Mouse (Mus musculus) adrenal gland, postnatal 14 days (tissue): ENCODE measurements around the gene Hrh2. TPM values are rescaled to one million over a fixed set of nuclear protein-coding genes. Genes with fewer than 3 reads are reported as not detected.

Source experiments
- DNase-seq: peaks from one replicate; pipeline ENCODE4 v3.0.0; 2021; ENCODE audit warnings: mixed read lengths
- total RNA-seq: library from RNA; stranded (reverse); gene quantifications from 2 replicates; pipeline ENCODE4 v1.2.3, GENCODE M21; 2021

Gene Hrh2
- total RNA-seq, 1 experiment from 2014 or later, result 0.63 TPM

DNA sequence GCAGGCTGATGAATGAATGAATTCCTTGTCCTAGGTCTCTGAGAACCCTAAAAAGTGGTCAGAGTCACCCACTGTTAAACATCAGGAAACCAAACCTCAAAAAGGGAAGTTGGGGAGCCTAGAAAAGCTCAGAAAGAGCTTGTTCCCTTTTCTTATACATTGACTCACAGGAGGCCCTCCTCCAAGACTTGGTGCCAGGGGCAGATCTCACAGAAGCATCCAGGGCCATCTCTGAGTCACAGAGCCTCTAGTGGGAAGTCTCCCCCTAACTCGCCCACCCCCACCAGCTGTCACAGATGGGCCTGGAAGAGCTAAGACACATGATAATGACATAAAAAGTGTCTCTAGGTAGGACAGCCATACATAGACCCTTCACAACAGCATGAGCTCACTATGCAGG lies 26.4 kb downstream of the Hrh2 start:
- no peak for DNase-seq

DNA sequence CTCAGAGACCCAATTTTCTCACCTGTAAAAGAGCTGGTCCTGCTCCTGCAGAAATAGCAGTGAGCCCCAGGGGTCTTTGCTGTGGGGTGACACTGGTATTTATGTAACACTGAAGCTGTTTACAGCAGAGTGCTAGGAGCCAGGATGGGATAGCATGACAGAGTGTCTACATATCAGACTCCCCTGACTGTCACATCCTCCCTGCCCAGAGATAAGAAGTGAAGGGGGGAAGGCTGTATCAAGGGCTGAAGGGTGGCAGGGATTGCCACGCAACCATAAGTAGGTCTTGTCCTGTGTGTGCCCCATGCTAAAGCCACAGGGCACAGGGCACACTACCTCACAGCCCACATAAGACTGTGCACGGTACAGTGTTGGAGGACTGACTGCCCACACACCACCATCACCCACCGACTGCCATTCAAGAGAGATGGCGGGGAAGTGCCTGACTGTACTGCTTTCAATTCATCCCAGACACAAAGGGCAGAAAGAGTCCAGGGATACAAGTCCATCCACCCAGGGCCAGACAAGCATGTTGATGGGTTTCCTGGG lies 29.8 kb downstream of the Hrh2 start:
- DNase-seq, result no peak

DNA sequence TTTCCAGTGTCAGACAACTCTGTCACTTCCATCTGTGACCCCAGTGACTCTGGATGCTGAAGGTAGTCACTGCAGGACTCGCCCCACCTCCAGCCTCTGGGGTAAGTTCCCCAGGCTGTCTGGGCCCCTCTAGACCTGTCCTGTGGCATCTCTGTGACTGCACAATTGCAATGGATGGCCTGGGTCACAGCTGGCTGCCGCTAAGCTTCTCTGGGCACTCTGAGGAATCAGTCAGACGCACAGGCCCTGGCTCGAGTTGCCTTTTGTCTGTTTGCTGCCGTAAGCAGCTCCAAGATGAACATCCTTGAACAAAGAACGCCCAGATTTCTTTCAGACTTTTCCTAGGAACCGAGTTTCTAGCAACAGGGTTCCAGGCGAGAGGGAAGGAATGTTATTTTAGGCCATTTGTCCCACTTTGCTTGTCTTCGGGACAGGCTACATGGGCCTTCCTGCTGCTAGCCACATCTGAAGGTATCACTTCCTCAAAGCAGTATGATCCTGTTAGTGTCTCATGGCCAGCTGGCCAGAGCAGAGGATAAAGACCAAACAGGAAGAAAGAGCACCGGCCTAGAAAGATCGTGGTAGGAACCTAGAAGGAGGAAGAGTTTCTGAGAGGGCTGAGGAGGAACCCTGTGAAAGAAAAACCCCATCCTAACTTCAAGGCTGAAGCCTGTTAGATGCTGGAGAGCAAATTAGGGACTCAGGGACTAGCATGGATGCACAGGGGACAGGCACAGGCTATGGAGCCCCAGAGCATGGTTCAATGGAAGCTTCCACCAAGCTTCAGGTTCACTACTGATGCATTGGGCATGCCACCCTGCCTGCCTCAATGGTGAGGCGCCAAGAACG lies 31.2 kb downstream of the Hrh2 start:
- DNase-seq, result no peak

DNA sequence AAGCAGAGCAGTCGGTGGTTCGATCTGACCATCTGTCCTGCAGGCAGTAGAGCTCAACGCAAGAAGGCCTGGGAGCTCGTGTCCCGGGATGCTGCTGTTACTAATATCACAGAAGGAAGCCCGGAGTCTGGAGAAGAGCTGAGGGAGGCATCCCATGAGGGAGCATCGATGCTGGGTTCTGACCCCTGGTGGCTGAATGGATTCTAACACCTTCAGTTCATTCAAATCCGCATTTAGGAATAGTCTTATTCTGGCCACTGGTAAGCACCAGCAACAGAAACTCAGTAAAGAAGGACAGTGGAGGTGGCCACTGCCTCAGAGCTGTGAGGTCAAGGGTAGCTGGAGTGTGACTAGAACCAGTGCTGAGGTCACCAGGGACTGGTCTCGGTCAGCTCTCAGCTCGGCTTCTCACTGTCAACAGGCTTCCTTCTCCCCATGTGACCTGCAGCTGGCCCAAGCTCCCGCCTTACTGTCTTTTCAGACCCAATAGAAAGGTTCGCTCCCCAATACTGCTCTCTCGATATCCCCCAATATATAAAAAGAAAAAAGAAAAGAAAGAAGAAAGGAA lies 36.1 kb downstream of the Hrh2 start:
- DNase-seq, result peak; percentile 63

DNA sequence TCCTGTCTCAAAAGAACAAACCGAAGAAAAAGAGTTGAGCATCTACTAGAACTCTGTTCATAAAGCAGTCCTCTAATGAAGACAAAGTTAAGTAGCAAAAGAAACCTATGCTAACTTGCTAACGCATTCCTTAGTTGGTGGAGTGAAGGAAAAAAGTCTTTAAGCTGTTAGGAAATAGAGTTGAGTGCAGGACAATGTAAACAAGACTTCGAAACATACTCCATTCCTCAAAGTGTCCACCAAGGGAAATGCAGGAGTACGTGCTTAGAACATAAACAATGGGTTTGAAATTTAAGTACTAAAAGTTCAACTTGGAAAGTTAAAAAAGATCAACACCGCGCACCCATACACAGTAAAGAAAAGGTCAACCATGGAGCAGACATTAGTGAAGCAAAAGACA lies 38.2 kb downstream of the Hrh2 start:
- DNase-seq, result no peak

DNA sequence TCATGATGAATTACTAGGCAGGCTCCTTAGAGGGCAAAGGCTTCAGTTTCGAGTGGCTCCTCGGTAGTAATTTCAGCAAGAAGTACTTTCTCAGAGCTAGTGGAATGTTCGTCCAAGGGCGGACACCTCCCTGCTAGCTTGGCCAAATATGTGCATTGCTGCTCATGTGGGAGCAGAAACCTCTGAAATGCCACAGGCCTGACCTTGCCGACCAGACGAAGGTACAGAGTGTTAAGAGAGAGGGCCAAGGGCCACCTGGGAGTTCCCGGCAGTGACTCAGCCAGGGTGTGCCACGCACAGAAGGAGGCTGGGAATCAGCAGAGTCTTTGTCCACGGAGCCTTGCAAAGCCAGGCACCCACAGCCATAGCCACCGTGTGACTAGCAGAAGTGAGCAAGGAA lies 39.9 kb downstream of the Hrh2 start:
- peak; percentile 13 for DNase-seq

DNA sequence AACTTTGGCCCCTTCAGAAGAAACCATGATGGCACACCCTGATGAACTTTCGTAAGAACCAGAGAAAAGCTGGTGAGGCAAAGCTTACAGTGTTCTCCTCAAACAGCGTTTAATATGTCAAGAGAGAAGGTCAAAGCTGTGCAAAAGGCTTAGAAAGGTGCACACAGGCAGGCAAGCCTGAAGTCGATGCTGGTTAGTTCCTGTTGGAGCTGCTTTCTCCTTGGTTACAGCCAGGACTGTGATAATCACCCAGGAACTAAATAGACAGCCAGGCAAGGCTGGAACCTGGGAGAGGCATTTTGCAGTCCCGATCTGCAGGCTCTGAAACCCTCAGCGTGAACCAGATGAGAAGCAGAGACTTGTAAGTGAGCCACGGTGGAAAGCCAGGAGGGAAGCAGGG lies 45.6 kb downstream of the Hrh2 start:
- DNase-seq, result no peak

DNA sequence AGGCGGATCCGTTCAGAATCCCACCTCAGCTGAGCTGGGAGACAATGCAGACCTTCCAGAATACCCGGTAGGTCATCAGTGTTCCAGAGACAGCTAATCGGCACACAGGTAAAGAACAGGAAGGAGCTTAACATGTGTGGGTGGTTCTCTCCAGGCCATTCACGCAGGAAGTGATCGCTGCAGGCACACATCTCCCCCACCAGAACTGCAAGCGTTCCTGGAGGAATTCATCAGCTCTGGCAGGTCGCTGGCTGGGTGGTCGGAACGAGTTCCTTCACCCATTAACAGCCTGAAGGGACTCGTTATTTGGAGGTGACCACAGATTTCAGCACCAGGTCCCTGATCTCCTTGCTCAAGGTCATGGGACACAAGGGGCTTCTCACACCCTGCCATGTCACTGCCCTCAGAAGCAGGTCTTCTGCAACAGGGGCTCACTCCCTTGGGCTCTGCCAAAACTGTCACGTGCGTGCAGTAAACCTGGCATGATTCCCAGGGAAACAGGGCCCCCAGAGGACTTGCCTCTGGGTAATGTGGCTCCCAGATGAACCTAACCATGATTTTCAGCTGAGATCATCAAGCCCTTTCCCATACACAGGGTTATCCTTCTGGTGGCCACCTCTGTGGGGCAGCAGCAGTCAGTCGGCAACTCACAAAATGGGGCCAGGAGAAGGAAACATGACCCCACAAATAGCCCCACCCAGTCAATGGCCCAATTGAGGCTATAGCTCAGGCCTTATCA lies 46.8 kb downstream of the Hrh2 start:
- DNase-seq, result peak; percentile 38

DNA sequence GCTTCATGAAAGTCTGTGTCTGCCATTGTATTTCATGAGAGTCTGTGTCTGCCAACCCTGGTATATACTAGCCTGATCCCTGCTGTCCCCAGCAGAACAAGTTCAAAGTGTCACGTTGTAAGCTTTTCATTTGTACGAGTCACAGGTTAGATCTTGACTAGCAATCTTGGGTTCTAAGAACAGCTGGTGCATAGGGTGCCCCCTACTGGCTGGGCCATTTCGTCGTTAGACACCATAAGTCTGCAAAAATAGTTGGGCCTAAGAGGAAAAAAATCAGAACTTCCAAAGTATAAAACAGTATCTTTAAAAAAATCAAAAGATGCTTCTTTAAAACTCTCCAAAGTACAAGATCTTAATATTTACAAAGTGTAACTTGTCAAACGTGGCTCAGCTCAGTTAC lies 50.5 kb downstream of the Hrh2 start:
- peak; percentile 39 for DNase-seq

DNA sequence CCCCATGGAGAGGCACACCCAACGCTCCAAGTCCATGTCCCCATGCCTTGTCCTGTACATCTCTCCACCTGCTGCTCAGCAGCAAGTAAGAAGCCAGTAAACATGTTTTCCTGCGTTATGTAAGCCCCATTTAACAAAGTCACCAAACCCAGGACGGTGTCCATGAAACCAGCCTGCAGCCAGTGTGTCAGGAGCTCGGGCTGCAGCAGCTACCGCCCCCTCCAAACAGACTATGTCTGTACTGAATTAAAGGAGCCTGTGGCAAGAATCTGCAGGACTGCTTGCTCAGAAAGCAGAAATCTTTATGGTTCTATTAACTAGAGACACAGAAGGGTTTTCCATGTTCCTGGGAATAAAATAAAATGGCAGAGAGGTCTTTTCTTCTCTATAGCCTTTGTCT lies 53.3 kb downstream of the Hrh2 start:
- no peak for DNase-seq

DNA sequence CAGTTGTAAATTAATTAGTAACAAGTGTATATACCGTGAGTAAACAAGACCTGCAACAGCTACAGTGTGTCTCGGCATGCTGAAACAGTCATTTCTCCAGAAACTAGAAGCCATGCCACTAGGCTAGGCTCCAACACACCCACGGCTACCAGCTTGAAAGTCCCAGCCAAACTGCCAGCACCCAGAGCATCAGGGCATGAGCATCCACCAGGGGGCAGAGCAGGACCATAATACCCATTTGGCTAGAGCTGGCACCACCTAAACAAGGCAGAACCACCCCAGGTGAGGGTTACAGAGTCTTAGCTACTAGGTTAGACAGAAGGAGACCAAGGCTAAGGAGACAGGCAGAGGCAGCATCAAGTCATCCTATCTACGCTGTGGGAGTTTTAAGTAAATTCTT lies 55.6 kb downstream of the Hrh2 start:
- DNase-seq, result peak; percentile 85

DNA sequence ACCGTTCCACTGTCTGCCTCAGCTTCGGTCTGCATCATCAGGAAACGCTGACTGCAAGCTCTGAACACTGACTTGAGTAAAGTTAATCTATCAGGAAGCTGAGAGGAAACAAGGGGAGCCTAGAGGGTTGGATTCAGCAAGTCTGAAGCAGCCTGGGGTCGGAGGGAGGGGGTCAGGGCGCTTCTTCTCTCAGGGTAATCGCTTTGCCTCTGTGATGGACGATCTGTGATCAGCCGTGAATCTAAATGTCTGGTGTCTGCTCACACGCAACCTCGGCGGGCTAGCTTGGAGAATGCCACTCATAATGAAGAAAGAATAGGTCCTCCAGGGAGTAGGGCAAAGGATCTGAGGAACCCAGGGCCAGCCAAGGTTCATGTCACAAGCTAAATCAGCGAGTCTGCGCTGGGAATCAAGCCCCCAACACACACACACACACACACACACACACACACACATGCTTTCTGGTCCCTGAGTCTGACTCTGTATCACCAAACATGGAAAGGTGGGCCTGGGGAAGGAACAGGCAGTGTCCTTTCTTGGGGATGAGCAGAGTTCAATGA lies 56.6 kb downstream of the Hrh2 start:
- DNase-seq, result no peak

DNA sequence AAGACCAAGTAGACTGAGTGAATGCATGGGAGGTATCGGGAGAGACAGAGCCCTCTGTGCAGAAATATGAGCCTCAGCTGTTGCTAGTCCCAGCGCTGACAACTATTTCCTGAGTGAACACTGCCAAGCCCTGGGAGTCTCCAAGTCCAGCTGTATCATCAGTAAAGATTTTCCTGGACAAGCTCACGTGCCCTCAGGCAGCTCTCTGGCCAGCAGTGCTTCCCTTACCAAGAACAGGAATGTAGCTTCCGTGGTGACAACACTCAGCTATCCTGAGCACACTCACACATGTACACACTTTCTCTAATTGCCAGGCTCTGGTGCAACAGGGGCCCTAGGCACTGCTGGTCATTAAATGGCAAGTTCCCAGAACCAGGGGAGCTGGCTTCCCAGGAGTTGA lies 57.1 kb downstream of the Hrh2 start:
- DNase-seq, result peak; percentile 15

DNA sequence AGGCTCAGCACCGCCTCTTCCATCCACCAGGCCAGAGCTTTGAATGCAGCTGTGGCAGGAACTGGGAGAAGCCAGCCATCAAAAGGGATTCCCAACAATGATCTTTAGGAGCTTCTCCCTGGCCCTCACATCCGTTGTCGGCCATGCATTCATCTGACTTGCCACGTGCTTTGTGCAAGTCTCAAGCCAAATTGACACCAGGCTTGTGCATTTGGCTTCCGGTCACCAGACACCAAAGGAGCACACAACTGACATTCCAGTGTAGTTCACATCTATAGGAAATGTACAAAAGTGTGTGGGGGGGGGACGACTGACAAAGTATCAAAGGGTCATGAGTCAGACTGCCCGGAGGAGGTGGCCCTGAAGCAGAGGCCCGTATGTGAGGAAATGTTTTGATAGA lies 58.4 kb downstream of the Hrh2 start:
- DNase-seq, result no peak

DNA sequence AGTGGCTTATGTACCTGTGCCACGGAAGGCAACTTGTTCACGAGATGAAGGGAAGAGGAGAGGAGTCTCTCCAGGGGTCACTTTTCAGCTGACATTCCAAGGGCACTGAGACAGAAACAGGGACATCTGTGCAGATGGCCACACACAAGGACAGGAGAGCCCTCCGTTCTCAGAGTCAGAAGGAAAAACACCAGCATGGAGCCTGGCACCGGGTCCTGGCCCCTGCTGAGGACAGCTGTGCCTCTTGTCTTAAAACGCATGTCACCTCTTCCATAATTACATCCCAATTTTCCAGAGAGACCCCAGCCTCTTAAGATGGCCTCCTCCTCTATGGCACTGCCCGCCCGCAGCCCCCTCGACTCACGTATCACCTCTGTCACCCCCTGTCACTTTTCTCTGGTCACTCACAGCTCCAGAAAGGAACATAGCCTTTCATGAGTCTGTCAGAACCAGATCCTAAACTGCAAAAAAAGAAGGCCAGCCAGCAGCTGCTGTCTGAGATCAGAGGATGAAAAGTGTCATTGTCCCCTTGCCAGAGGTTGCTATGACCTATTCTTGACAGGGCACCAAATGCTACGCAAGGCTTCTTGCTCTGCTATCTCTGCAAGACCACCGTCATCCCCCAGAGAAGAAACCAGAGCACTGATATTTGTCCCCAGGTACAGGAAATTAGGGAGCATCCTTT lies 59.8 kb downstream of the Hrh2 start:
- no peak for DNase-seq

DNA sequence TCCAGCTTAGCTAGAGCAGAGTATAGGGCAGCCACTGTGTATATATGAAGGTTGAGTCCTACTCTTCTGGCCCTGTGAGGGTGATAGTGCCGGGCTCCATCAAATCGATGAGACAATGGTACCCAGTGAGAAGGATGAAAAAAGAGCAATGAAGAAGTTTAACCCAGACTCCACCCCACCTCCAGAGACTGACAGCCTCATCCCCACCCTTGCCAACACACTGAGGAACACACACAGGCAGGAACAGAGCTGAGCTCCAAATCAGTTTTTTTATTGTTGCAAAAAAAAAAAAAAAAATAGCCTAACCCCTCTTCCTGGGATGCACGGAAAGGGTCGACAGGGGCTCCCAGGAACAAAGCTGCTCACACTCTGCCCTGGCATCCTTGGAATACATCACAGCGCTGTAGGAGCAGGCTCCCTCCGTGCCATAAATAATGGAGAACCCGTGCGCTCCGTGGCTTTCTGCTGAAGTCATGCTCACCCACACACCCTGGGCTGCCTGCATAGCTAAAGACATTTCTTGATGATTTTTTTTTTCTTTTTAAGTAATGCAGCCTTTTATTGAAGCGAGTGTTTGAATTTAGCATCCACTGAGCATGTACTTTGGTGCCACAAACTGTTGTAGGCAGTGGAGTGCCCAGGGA lies 65.8 kb downstream of the Hrh2 start:
- no peak for DNase-seq

DNA sequence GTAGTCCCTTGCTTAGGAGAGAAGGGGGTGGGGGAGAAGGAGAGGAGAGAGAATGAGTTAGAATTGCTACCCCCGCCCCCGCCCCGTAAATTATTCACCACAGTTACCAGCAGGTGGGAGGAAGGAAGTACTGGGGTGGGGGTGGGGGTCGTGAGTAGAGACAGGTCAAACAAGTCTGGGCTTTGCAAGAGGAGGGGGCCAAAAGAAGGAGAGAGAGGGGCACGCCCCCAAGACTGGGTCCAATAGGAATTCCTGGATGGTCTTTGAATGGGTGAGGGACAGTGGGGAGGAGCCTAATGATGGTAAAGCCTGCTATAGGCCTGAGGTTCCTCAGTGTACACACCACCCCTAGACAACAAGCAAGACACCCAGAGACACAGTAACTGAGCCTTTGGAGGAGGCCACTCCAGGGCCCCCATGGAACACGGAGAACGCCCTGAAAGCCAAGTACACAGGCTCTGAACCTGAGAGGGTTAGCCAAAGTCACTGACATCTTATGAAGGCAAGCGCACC lies 66.4 kb downstream of the Hrh2 start:
- DNase-seq, result no peak

DNA sequence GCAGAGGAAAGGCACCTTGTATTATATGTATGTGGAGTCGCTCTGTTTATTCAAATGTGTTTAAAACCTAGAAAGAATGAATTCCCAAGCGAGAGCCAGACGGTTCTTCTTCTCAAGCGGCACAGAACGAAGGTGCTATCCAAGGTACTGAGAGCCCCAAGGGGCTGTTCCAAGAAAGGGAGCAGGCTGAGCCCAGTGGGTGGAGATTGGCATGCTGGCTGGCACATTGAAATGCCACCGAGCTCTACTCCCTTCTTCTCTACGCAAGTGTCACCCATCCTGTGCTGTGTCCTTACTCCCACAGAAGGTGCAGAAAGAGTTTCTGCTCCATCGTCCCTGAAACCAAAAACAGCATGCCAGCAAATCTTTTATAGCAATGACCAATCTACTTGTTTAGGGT lies 68.4 kb downstream of the Hrh2 start:
- peak; percentile 66 for DNase-seq

DNA sequence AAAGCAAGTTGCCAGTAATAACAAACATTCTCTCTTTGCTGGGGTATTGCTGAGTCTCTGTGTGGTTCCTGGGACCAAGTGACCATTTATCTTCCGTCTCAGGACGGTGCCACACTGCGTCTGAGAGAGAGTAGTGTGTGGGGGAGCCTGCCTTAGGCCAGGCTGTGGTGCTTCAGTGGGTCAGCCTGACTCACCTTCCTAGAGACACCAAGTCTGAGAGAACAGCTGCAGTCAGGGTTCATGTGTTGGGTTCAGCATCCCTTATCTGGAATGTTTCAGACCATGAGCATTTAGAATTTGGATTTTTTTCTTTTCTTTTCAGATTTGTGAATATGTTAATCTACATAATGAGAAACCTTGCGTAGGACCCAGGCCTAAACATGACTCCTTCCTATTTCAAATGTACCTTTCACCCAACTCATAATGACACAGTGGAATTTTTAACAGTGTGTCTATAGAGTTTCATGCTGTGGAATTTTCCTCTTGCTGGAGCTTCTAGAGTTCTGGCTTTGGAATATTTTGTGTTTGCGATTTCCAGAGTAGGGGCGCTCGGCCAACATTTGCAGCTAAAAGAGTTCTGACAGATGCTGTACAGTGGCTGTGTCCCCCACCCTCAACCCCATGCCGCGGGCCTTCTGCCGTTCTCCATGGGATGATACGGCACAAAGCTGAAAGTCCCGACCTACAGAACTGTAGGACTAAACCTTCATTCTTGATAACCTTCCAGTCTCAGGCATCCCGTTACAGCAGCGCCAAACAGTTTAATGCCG lies 71.0 kb downstream of the Hrh2 start:
- DNase-seq, result no peak

DNA sequence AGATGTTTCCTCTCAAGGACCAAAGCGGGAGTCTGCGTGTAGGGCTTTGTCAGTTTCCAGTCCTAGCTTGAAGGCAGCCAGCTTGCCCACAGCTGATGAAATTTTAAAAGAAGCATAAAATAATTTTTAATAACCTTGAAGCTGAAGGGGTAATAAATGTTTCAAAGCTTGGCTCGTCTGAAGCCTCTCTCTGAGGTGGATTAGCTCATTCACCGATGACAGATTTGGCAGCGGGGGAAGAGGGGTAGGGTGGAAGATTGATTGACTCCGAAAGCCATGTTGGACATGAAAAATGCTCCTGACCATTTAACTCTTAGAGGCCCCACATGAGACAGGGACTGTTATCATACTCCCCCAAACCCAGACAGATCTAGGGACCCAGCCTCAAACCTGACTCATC lies 71.7 kb downstream of the Hrh2 start:
- DNase-seq, result peak; percentile 68

DNA sequence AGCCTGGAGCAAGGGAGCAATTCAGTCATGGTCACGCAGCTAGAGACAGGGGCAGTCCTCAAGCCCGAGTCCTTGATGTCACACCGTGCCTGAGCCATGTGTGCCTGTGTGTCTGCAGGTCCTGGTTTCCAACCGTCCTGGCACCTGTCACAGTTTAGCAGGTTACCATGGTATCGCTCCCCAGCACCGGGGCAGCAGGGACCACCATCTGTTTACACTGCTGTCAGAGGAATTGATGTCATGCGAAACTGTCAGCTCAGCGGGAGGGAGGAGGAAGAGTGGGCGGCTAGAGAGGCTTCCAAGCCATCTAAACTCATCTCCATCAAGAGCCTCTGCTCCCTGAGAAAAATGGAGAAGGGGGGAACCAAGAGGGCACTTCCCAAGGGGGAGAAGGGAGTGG lies 74.5 kb downstream of the Hrh2 start:
- no peak for DNase-seq
